Mouse (Mus musculus) hindbrain, embryonic 11.5 days (tissue): ENCODE results near the gene Gm29776. TPM values are rescaled to one million over a fixed set of nuclear protein-coding genes. Genes with fewer than 3 reads are reported as not detected.

ENCODE experiments used
- ATAC-seq: fragments of 200-750 bp; cut with Nextera tagmentation; 2 replicates; pipeline ENCODE4 v1.8.0; 2017; ENCODE audit warnings: mild to moderate bottlenecking, moderate TSS enrichment, moderate library complexity; ENCODE audit not compliant: low FRiP score
- DNase-seq: peaks from one replicate; pipeline ENCODE4 v3.0.0-alpha.2; 2015; ENCODE audit warnings: low spot score
- H3K27ac ChIP-seq: fragments of 300-500 bp; sonication (generic); 2 replicates; pipeline ENCODE4 v1.5.1; 2014; ENCODE audit warnings: mild to moderate bottlenecking, low read depth, low read length
- H3K27me3 ChIP-seq: fragments of 300-500 bp; sonication (generic); 2 replicates; pipeline ENCODE4 v1.6.1; 2014; ENCODE audit warnings: mild to moderate bottlenecking, low read length, moderate library complexity, mixed read lengths; ENCODE audit not compliant: control insufficient read depth, insufficient read depth
- H3K36me3 ChIP-seq: fragments of 300-500 bp; sonication (generic); 2 replicates; pipeline ENCODE4 v1.6.1; 2014; ENCODE audit warnings: mild to moderate bottlenecking, low read length, moderate library complexity, mixed read lengths; ENCODE audit not compliant: control insufficient read depth, insufficient read depth
- H3K4me1 ChIP-seq: fragments of 300-500 bp; sonication (generic); replicated peaks from 2 replicates; pipeline ENCODE4 v1.6.1; 2014; ENCODE audit warnings: low read length, mixed read lengths; ENCODE audit not compliant: control insufficient read depth, insufficient read depth
- H3K4me2 ChIP-seq: fragments of 300-500 bp; sonication (generic); replicated peaks from 2 replicates; pipeline ENCODE4 v1.6.1; 2014; ENCODE audit warnings: mild to moderate bottlenecking, low read depth, low read length
- H3K4me3 ChIP-seq: fragments of 300-500 bp; sonication (generic); 2 replicates; pipeline ENCODE4 v1.5.1; 2014; ENCODE audit warnings: low read depth, low read length
- H3K9ac ChIP-seq: fragments of 300-500 bp; sonication (generic); 2 replicates; pipeline ENCODE4 v1.6.1; 2014; ENCODE audit warnings: low read depth, low read length
- H3K9me3 ChIP-seq: fragments of 300-500 bp; sonication (generic); 2 replicates; pipeline ENCODE4 v1.6.1; 2016; ENCODE audit warnings: low read length; ENCODE audit not compliant: control insufficient read depth
- WGBS: fragments of 180-500 bp; shearing (Covaris S2); extraction: QIAGEN DNeasy Blood & Tissue Kit; methylation state at CpG from one replicate; pipeline ENCODE4 v1.1.7; 2014; 5-methylcytosine and 5-hydroxymethylcytosine counted together
- polyA plus RNA-seq: library from polyadenylated mRNA; unstranded; fragments of >200 nt; fragmentation: Nextera tagmentation; extraction: Ambion mirVana; gene quantifications from 2 replicates; pipeline ENCODE4 v1.2.1, GENCODE M21; 2014

Gm29776 gene
- polyA plus RNA-seq, 1 experiment from 2014 or later = 0.06 TPM

DNA sequence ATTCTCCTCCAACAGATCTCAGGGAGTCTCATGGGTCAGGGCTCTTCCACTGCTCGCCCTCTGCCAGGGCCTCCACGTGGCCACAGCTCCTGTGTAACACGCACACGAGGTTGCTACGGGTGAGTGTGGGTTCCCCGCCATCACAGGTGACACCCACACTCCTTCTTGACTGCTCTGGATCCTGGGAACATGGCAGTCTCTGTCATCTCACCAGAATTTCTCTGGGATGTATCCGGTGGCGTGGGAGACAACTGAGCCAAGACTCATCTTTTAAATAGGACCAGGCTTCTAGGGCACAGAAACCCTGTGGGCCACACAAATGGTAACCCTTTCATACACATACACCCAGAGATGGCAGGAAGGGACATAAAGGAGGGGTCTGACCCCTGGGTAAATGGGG, 33.6 kb upstream of the Gm29776 start:
- WGBS = 91% methylated on average over 8 of the region's 8 CpGs
- DNase-seq (no peak), ATAC-seq (no peak)
- no peaks in the 10 kb centered on the region for H3K27me3 ChIP-seq
- no peak overlapping the region for H3K4me3 ChIP-seq
- no peaks in the 10 kb centered on the region for H3K36me3 ChIP-seq
- no peaks in the 10 kb centered on the region for H3K9me3 ChIP-seq
- no peak overlapping the region for H3K9ac ChIP-seq
- H3K27ac ChIP-seq = no peak overlapping the region
- H3K4me2 ChIP-seq = no peak overlapping the region
- H3K4me1 ChIP-seq = no peaks in the 10 kb centered on the region

DNA sequence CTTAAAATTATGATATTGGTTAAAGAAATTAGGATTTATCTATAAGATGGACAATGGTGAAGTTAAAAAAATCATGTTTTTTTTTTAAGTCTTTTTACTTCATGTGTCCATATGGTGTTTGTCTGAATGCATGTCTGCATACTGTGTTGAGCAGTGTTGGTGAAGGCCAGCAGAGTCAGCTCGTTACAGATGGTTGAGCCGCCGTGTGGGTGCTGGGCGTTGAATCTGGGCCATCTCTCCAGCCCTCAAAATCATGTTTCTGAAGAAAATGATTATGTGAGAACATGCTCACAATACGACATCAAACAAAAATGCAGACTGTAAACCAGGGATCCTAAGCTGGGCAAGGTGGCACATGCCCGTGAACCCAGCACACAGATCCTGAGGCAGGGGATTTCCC, 31.7 kb upstream of the Gm29776 start:
- H3K4me2 ChIP-seq = no peak overlapping the region
- no peaks in the 10 kb centered on the region for H3K9me3 ChIP-seq
- no peak for DNase-seq
- H3K27me3 ChIP-seq = no peaks in the 10 kb centered on the region
- no peaks in the 10 kb centered on the region for H3K36me3 ChIP-seq
- H3K27ac ChIP-seq = no peak overlapping the region
- WGBS = 94% methylated on average over 6 of the region's 6 CpGs
- no peak overlapping the region for H3K4me3 ChIP-seq
- ATAC-seq = no peak
- H3K9ac ChIP-seq = no peak overlapping the region
- no peaks in the 10 kb centered on the region for H3K4me1 ChIP-seq

GRCm38 (mm10) chr14:54728823-54729653, 30.4 kb upstream of the Gm29776 start:
- Histone ChIP-seq H3K4me1 (no peaks in the 10 kb centered on the region), H3K4me2 (no peak overlapping the region), H3K4me3 (no peak overlapping the region), H3K36me3 (no peaks in the 10 kb centered on the region), H3K9me3 (no peaks in the 10 kb centered on the region), H3K9ac (no peak overlapping the region), H3K27me3 (no peaks in the 10 kb centered on the region), H3K27ac (no peak overlapping the region)
- DNase-seq (no peak), ATAC-seq (no peak)
- 61% methylated on average over 13 of the region's 13 CpGs for WGBS

DNA sequence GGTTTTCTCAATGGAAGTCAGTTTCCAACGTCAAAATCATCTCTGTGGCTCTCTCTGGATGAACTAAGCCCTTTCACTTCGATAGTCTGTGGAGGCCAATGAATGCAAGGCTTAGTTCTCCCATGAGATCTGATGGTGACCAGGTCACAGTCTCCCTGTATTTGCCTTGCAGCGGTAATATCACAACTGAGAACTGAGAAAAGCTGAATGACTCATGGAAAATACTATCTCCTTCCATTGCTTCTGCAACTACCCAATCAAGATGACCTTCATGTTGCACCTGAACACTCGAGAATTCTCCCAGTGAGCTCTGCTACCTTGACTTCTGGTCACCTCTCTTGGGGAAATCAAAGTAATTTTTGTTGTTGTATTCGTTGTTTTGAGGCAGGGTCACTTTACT, 28.9 kb upstream of the Gm29776 start:
- Histone ChIP-seq H3K9ac (no peak overlapping the region), H3K4me3 (no peak overlapping the region)
- WGBS = 74% methylated on average over 5 of the region's 5 CpGs

DNA sequence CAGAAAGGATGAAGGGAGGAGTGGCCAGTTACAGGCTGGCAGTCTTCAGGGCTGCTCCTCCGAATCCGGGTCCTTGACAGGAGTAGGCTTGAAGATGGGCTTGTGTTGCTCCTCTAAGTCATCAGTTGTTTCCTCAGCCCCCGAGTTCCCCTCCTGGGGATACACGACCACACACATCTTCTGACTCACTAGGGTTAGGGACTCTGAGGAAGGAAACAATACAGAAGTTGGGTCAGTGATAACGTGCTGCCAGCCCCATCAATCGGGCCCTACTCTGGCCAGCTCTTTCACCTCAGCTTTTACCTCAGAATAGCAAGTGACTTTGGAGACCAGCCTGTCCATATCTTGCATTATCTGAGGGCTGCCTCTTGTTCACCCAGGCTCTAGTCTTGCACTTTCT, 25.4 kb upstream of the Gm29776 start:
- Histone ChIP-seq H3K27me3 (no peaks in the 10 kb centered on the region), H3K36me3 (no peaks in the 10 kb centered on the region), H3K9me3 (no peaks in the 10 kb centered on the region), H3K4me3 (no peak overlapping the region), H3K27ac (no peak overlapping the region), H3K4me1 (no peaks in the 10 kb centered on the region), H3K9ac (no peak overlapping the region), H3K4me2 (no peak overlapping the region)
- no peak for ATAC-seq
- DNase-seq = no peak
- WGBS = 89% methylated on average over 6 of the region's 6 CpGs

More for the DNA sequence above, 28.9 kb upstream of the Gm29776 start:
- Histone ChIP-seq H3K27me3 (no peaks in the 10 kb centered on the region), H3K4me2 (no peak overlapping the region), H3K4me1 (no peaks in the 10 kb centered on the region), H3K27ac (no peak overlapping the region), H3K36me3 (no peaks in the 10 kb centered on the region), H3K9me3 (no peaks in the 10 kb centered on the region)
- no peak for ATAC-seq
- no peak for DNase-seq

DNA sequence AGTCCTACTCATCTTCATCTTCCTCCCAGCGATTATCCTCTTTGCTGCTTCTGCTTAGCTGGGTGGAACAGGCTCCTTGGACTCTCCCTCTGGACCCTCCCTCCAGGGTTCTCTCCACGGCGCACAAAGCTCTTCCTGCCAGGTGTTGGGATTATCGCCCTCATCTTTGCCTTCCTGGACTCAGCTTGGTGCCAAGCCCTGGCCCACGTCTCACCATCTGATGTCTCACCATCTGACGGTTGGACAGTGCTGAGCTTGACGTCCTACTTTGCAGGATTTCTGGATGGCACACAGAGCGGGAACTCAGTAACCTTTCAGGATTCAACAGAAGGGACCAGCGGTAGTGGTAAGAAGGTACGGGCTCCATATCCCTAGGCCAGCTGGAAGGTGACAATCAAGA, 23.1 kb upstream of the Gm29776 start:
- ATAC-seq = no peak
- Histone ChIP-seq H3K4me1 (no peaks in the 10 kb centered on the region), H3K4me3 (no peak overlapping the region), H3K27ac (no peak overlapping the region), H3K9me3 (no peaks in the 10 kb centered on the region), H3K4me2 (no peak overlapping the region), H3K36me3 (no peaks in the 10 kb centered on the region), H3K9ac (no peak overlapping the region), H3K27me3 (no peaks in the 10 kb centered on the region)
- WGBS = 82% methylated on average over 10 of the region's 10 CpGs
- DNase-seq = no peak

DNA sequence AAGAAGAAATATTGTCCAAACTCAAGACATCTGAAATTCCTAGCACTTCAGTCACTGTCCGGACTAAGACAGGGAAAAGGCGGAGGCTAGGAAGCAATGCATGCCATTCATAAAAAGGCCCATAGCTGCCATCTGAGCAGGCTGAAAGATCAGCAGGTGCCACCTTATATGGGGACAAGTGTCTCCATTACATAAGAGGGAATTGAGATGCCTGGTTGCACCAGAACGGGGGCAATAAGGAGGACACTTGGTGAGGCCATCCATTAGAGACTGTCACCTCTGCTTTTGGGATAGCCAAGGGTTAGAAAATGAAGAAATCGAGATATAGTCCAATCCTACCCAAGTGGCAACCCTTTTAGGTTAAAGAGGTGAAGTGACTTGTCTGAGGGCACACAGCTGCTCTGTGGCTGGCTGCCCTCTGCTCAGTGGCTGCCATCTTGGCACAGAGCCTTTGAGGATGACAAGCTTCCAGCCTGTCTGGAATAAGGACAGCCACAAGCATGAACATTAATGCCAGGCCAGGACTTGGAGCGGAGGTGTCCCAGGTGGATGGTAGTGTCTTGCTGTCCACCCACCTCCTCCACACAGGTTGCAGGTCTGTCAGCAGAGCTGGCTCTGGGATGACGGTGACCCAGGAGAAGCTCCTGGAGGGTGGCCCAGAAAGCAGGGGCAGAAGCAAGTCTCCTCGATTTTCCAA, 22.2 kb upstream of the Gm29776 start:
- H3K27me3 ChIP-seq = no peaks in the 10 kb centered on the region
- H3K4me1 ChIP-seq = no peaks in the 10 kb centered on the region
- no peak overlapping the region for H3K9ac ChIP-seq
- WGBS = 90% methylated on average over 7 of the region's 7 CpGs
- ATAC-seq = no peak
- H3K36me3 ChIP-seq = no peaks in the 10 kb centered on the region
- no peak overlapping the region for H3K4me2 ChIP-seq
- DNase-seq = no peak
- H3K4me3 ChIP-seq = no peak overlapping the region
- H3K9me3 ChIP-seq = no peaks in the 10 kb centered on the region
- H3K27ac ChIP-seq = no peak overlapping the region

GRCm38 (mm10) chr14:54720041-54720440, 21.4 kb upstream of the Gm29776 start:
- H3K4me3 ChIP-seq = no peak overlapping the region
- ATAC-seq (no peak), DNase-seq (no peak)
- no peaks in the 10 kb centered on the region for H3K27me3 ChIP-seq
- H3K4me2 ChIP-seq = no peak overlapping the region
- WGBS = 93% methylated on average over 11 of the region's 11 CpGs
- no peak overlapping the region for H3K9ac ChIP-seq
- H3K27ac ChIP-seq = no peak overlapping the region
- no peaks in the 10 kb centered on the region for H3K9me3 ChIP-seq
- H3K36me3 ChIP-seq = no peaks in the 10 kb centered on the region
- no peaks in the 10 kb centered on the region for H3K4me1 ChIP-seq

GRCm38 (mm10) chr14:54715402-54715801, 16.8 kb upstream of the Gm29776 start:
- Histone ChIP-seq H3K9me3 (no peaks in the 10 kb centered on the region), H3K9ac (no peak overlapping the region), H3K36me3 (no peaks in the 10 kb centered on the region), H3K27ac (no peak overlapping the region), H3K4me2 (no peak overlapping the region), H3K4me3 (no peak overlapping the region), H3K27me3 (peaks cover 2% of the 10 kb centered on the region; the same call in 1 of the 2 replicates), H3K4me1 (no peaks in the 10 kb centered on the region)
- DNase-seq (no peak), ATAC-seq (no peak)
- 72% methylated on average over 1 of the region's 1 CpGs for WGBS
